Mouse (Mus musculus) E14TG2a.4 (cell line): ENCODE measurements at regions not wholly inside any gene's neighbourhood (a gene's known extent, or its start where the extent isn't known, plus 50 kb on each side); places are given as distances from the start of the nearest gene placed in this dataset.

Experiments used
- CTCF ChIP-seq: conservative IDR thresholded peaks from 2 replicates; pipeline ENCODE4 v1.5.1; 2014; ENCODE audit warnings: low read length
- NANOG ChIP-seq: IDR thresholded peaks from 2 replicates; pipeline ENCODE4 v1.6.1; 2014; ENCODE audit warnings: borderline replicate concordance, low read length, mixed read lengths

- no peak for TF ChIP-seq CTCF
- no peak for TF ChIP-seq NANOG
Measured at GRCm38 (mm10) chr12:110183473-110183872, 95.4 kb upstream of the Dio3 start.
